Mouse (Mus musculus) hindbrain, embryonic 15.5 days (tissue): ENCODE measurements at regions not wholly inside any gene's neighbourhood (a gene's known extent, or its start where the extent isn't known, plus 50 kb on each side); places are given as distances from the start of the nearest gene placed in this dataset.

ENCODE experiments used
- ATAC-seq: fragments of 200-750 bp; cut with Nextera tagmentation; 2 replicates; pipeline ENCODE4 v1.8.0; 2017; ENCODE audit warnings: low read depth, moderate number of reproducible peaks, moderate TSS enrichment; ENCODE audit not compliant: low FRiP score
- H3K27ac ChIP-seq: fragments of 300-500 bp; sonication (generic); replicated peaks from 2 replicates; pipeline ENCODE4 v1.5.1; 2015; ENCODE audit warnings: mild to moderate bottlenecking, inconsistent platforms
- H3K27me3 ChIP-seq: fragments of 300-500 bp; sonication (generic); 2 replicates; pipeline ENCODE4 v1.6.1; 2015; ENCODE audit warnings: control low read depth, inconsistent platforms
- H3K36me3 ChIP-seq: fragments of 300-500 bp; sonication (generic); 2 replicates; pipeline ENCODE4 v1.6.1; 2015; ENCODE audit warnings: control low read depth, inconsistent platforms
- H3K4me1 ChIP-seq: fragments of 300-500 bp; sonication (generic); replicated peaks from 2 replicates; pipeline ENCODE4 v1.6.1; 2015; ENCODE audit warnings: control low read depth, inconsistent platforms
- H3K4me2 ChIP-seq: fragments of 300-500 bp; sonication (generic); 2 replicates; pipeline ENCODE4 v1.6.1; 2015; ENCODE audit warnings: moderate library complexity, mild to moderate bottlenecking, inconsistent platforms
- H3K4me3 ChIP-seq: fragments of 300-500 bp; sonication (generic); 2 replicates; pipeline ENCODE4 v1.5.1; 2015; ENCODE audit warnings: mild to moderate bottlenecking, inconsistent platforms
- H3K9ac ChIP-seq: fragments of 300-500 bp; sonication (generic); 2 replicates; pipeline ENCODE4 v1.6.1; 2015; ENCODE audit warnings: inconsistent platforms
- H3K9me3 ChIP-seq: fragments of 300-500 bp; sonication (generic); 2 replicates; pipeline ENCODE4 v1.6.1; 2016; ENCODE audit warnings: control low read depth, inconsistent platforms
- WGBS: fragments of 180-500 bp; shearing (Covaris S2); methylation state at CpG from one replicate; pipeline ENCODE4 v1.1.7; 2015; 5-methylcytosine and 5-hydroxymethylcytosine counted together

- Histone ChIP-seq H3K27me3 (no peaks in the 10 kb centered on the region), H3K9ac (no peak overlapping the region), H3K4me1 (no peaks in the 10 kb centered on the region), H3K27ac (no peak overlapping the region), H3K4me3 (no peak overlapping the region), H3K4me2 (no peak overlapping the region), H3K9me3 (no peaks in the 10 kb centered on the region), H3K36me3 (no peaks in the 10 kb centered on the region)
- ATAC-seq = no peak
- WGBS = 66% methylated on average over 9 of the region's 9 CpGs
Measured at GRCm38 (mm10) chr5:47273389-47274255, 709.3 kb upstream of the Slit2 start.

DNA sequence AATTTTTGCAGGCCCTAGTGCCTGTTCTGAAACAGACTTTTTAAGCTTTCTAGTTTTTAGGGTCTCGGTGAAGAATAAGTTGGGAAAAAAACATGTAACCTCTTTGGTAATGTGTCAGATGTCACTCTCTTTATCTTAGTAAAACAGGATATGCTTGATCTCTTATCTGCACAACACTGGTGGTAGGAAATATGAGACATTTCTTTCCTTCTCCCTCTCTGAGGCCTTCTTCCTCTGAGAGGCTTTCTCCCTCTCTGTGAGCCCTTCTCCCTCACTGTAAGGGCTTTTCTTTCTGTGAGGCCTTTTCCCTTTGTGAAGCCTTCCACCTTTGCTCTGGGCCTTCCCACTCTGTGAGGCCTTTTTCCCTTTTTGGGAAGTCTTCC, 708.7 kb upstream of the Slit2 start:
- H3K4me2 ChIP-seq = no peak overlapping the region
- H3K4me1 ChIP-seq = no peaks in the 10 kb centered on the region
- H3K27ac ChIP-seq = no peak overlapping the region
- no peaks in the 10 kb centered on the region for H3K9me3 ChIP-seq
- H3K9ac ChIP-seq = no peak overlapping the region
- H3K27me3 ChIP-seq = no peaks in the 10 kb centered on the region
- ATAC-seq = no peak
- 85% methylated on average over 1 of the region's 1 CpGs for WGBS
- no peak overlapping the region for H3K4me3 ChIP-seq
- no peaks in the 10 kb centered on the region for H3K36me3 ChIP-seq

GRCm38 (mm10) chr5:47276231-47277195, 706.4 kb upstream of the Slit2 start:
- no peak overlapping the region for H3K4me3 ChIP-seq
- H3K9me3 ChIP-seq = no peaks in the 10 kb centered on the region
- ATAC-seq = no peak
- H3K27me3 ChIP-seq = no peaks in the 10 kb centered on the region
- no peak overlapping the region for H3K4me2 ChIP-seq
- 51% methylated on average over 5 of the region's 5 CpGs for WGBS
- H3K9ac ChIP-seq = no peak overlapping the region
- H3K36me3 ChIP-seq = no peaks in the 10 kb centered on the region
- H3K27ac ChIP-seq = no peak overlapping the region
- no peaks in the 10 kb centered on the region for H3K4me1 ChIP-seq

DNA sequence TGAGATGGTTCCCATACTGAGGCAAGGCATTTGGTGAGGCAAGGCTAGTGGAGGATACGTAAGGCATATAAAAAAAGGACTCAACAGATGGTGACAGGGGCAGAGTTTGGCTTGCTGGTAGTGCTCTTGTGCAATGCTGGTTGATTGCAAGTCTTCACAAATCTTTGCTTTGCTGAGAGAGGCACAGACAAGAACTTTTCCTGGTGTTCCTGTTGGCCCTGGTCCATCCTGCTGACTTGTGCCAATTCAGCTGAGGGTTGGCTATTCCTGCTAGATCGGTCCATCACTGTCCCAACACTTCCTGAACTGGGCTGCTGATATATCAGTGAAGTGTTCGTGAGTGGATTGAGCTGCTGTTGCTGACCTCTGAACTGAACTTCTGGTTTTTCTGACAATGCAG, 703.3 kb upstream of the Slit2 start:
- Histone ChIP-seq H3K27ac (no peak overlapping the region), H3K4me3 (no peak overlapping the region), H3K4me1 (no peaks in the 10 kb centered on the region), H3K9ac (no peak overlapping the region), H3K4me2 (no peak overlapping the region), H3K36me3 (no peaks in the 10 kb centered on the region), H3K27me3 (no peaks in the 10 kb centered on the region), H3K9me3 (no peaks in the 10 kb centered on the region)
- no peak for ATAC-seq
- WGBS = 95% methylated on average over 3 of the region's 3 CpGs

DNA sequence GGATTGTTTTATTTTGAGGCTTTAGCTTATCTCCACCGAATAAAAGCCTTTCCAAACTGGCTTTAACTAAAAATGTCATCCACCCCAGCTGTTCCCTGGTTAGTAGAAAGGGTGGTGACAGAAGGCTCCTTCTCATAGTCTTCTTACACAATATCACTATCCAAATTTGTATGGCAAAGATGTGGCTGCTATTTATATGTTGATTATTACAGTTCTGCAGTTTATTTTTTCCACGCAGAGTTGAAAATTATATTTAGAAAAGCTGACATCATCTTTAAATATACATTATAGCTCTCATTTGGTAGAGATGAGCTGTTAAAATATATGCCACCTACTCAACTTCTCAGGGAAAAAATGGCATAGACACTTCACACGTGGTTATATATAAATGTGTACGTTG, 683.3 kb upstream of the Slit2 start:
- H3K4me2 ChIP-seq = no peak overlapping the region
- H3K9ac ChIP-seq = no peak overlapping the region
- ATAC-seq = no peak
- no peak overlapping the region for H3K27ac ChIP-seq
- no peaks in the 10 kb centered on the region for H3K36me3 ChIP-seq
- no peak overlapping the region for H3K4me3 ChIP-seq
- no peaks in the 10 kb centered on the region for H3K4me1 ChIP-seq
- H3K27me3 ChIP-seq = no peaks in the 10 kb centered on the region
- 90% methylated on average over 4 of the region's 4 CpGs for WGBS
- H3K9me3 ChIP-seq = no peaks in the 10 kb centered on the region

DNA sequence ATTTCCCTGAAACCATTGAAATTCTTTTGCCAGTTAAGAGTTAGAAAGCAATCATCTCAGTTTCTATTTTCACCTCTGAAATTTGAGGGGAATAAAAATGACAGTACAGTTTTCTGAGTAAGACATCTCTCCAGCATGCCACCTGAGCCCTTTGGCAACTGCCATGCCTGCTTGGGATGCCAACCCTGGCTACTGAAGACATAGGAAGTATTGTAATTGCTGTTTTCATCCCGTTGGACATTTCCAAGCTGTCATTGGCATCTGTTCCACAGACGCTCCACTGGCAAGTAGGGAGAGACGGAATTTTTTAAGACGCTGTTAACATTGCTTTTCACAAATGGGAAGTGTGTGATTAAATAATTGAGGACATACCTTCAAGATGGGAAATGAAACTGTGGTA, 665.4 kb upstream of the Slit2 start:
- ATAC-seq = peak; percentile 56; the same call in 1 of the 2 replicates
- H3K9me3 ChIP-seq = no peaks in the 10 kb centered on the region
- 67% methylated on average over 4 of the region's 4 CpGs for WGBS
- no peak overlapping the region for H3K4me3 ChIP-seq
- no peak overlapping the region for H3K4me2 ChIP-seq
- no peak overlapping the region for H3K27ac ChIP-seq
- H3K36me3 ChIP-seq = no peaks in the 10 kb centered on the region
- H3K27me3 ChIP-seq = no peaks in the 10 kb centered on the region
- H3K9ac ChIP-seq = no peak overlapping the region
- H3K4me1 ChIP-seq = no peaks in the 10 kb centered on the region

GRCm38 (mm10) chr5:47318147-47318546, 664.8 kb upstream of the Slit2 start:
- WGBS = 71% methylated on average over 1 of the region's 1 CpGs
- H3K27ac ChIP-seq = no peak overlapping the region
- H3K4me2 ChIP-seq = no peak overlapping the region
- no peak overlapping the region for H3K4me3 ChIP-seq
- H3K4me1 ChIP-seq = no peaks in the 10 kb centered on the region
- H3K9me3 ChIP-seq = no peaks in the 10 kb centered on the region
- H3K36me3 ChIP-seq = no peaks in the 10 kb centered on the region
- no peak overlapping the region for H3K9ac ChIP-seq
- ATAC-seq = no peak
- H3K27me3 ChIP-seq = no peaks in the 10 kb centered on the region

DNA sequence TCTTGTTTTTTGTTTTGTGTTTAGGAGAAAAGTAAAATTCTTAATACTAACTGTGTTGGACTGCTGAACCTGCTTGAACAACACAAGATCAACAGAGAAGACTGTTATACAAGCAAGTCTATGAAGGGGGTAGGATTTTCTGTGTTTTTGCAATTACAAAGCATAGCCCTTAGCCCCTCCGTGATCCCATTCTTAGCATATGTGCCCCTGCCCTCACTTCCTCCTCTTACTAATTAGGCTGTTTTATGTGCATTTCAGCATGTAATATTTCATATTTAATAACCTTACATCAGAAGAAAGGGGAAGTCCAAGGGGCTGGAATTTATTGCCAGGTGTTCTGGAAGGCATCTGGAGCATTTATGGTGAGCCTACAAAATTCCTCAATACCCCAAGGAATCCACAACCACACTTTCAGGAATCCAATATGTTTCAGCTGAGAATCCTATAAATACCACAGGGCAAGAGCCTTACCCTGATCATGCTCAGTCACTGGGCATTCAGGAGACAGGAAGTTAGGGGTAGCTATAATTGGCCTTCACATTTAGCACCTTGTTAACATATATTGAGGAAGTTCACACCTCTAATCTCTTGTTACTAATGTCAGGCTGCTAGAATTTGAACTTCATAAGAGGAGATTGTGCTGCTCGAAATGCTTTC, 660.3 kb upstream of the Slit2 start:
- Histone ChIP-seq H3K9ac (no peak overlapping the region), H3K9me3 (no peaks in the 10 kb centered on the region), H3K27me3 (no peaks in the 10 kb centered on the region), H3K36me3 (no peaks in the 10 kb centered on the region), H3K4me1 (no peaks in the 10 kb centered on the region), H3K4me2 (no peak overlapping the region), H3K27ac (no peak overlapping the region), H3K4me3 (no peak overlapping the region)
- 87% methylated on average over 2 of the region's 2 CpGs for WGBS
- ATAC-seq = no peak

DNA sequence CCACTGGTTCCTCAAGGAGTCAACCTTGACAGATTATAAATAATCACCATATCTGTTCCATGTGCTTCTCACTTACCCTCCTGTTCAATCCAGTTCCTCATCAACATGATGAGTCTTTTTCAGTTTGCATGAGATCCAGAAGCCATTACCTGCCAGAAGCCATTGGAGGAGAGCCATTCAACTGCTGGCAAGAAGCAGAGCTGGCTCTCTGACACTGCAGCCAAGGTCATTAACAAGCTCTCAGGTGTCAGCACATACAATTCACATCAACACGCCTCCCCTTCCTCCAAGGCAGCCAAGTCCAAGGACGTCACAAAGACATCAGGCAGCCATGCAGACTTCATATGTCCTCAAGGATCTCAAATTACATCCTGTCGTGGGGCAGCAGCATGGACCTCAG, 648.6 kb upstream of the Slit2 start:
- Histone ChIP-seq H3K9ac (no peak overlapping the region), H3K27ac (no peak overlapping the region), H3K36me3 (no peaks in the 10 kb centered on the region), H3K9me3 (no peaks in the 10 kb centered on the region), H3K27me3 (no peaks in the 10 kb centered on the region), H3K4me3 (no peak overlapping the region), H3K4me2 (no peak overlapping the region), H3K4me1 (no peaks in the 10 kb centered on the region)
- ATAC-seq = no peak
- WGBS = 81% methylated on average over 3 of the region's 3 CpGs

GRCm38 (mm10) chr5:47336511-47336910, 646.4 kb upstream of the Slit2 start:
- H3K27ac ChIP-seq = no peak overlapping the region
- WGBS = 86% methylated on average over 1 of the region's 1 CpGs
- H3K4me1 ChIP-seq = no peaks in the 10 kb centered on the region
- H3K27me3 ChIP-seq = no peaks in the 10 kb centered on the region
- H3K9me3 ChIP-seq = no peaks in the 10 kb centered on the region
- no peak overlapping the region for H3K4me2 ChIP-seq
- no peak overlapping the region for H3K4me3 ChIP-seq
- H3K36me3 ChIP-seq = no peaks in the 10 kb centered on the region
- ATAC-seq = no peak
- no peak overlapping the region for H3K9ac ChIP-seq

GRCm38 (mm10) chr5:47339807-47340206, 643.1 kb upstream of the Slit2 start:
- 88% methylated on average over 6 of the region's 6 CpGs for WGBS
- H3K4me3 ChIP-seq = no peak overlapping the region
- no peaks in the 10 kb centered on the region for H3K4me1 ChIP-seq
- ATAC-seq = no peak
- no peaks in the 10 kb centered on the region for H3K36me3 ChIP-seq
- H3K27ac ChIP-seq = no peak overlapping the region
- H3K4me2 ChIP-seq = no peak overlapping the region
- no peaks in the 10 kb centered on the region for H3K9me3 ChIP-seq
- no peak overlapping the region for H3K9ac ChIP-seq
- H3K27me3 ChIP-seq = no peaks in the 10 kb centered on the region

- no peak for ATAC-seq
- H3K36me3 ChIP-seq = no peaks in the 10 kb centered on the region
- no peak overlapping the region for H3K27ac ChIP-seq
- H3K4me3 ChIP-seq = no peak overlapping the region
- WGBS = 82% methylated on average over 4 of the region's 4 CpGs
- no peak overlapping the region for H3K9ac ChIP-seq
- H3K9me3 ChIP-seq = no peaks in the 10 kb centered on the region
- H3K4me1 ChIP-seq = no peaks in the 10 kb centered on the region
- H3K4me2 ChIP-seq = no peak overlapping the region
- no peaks in the 10 kb centered on the region for H3K27me3 ChIP-seq
Measured at GRCm38 (mm10) chr5:47370184-47370583, 612.8 kb upstream of the Slit2 start.
